Mouse (Mus musculus) myocyte (in vitro differentiated cells): ENCODE data around the gene Ucp3. TPM values are rescaled to one million over a fixed set of nuclear protein-coding genes. Genes with fewer than 3 reads are reported as not detected.

ENCODE experiments used
- H3K27me3 ChIP-seq: one replicate; pipeline ENCODE4 v1.6.1; 2011; ENCODE audit not compliant: control insufficient read depth, insufficient read depth, insufficient read length
- H3K36me3 ChIP-seq: one replicate; pipeline ENCODE4 v1.6.1; 2011; ENCODE audit not compliant: control insufficient read depth, insufficient read depth
- H3K4me2 ChIP-seq: one replicate; pipeline ENCODE4 v1.6.1; 2011; ENCODE audit warnings: low read depth, control low read depth
- H3K4me3 ChIP-seq: one replicate; pipeline ENCODE4 v1.5.1; 2011; ENCODE audit warnings: mild to moderate bottlenecking, control low read depth, moderate library complexity
- H3K79me2 ChIP-seq: one replicate; pipeline ENCODE4 v1.6.1; 2011; ENCODE audit not compliant: control insufficient read depth, insufficient read depth
- H3ac ChIP-seq: one replicate; pipeline ENCODE4 v1.6.1; 2011; ENCODE audit not compliant: control insufficient read depth, insufficient read length
- CEBPB ChIP-seq: IDR thresholded peaks from 2 replicates; pipeline ENCODE4 v1.6.1; 2011; ENCODE audit warnings: mild to moderate bottlenecking, moderate library complexity; ENCODE audit not compliant: poor library complexity, insufficient read depth, severe bottlenecking
- E2F4 ChIP-seq: IDR thresholded peaks from one replicate; pipeline ENCODE4 v1.6.1; 2011; ENCODE audit warnings: mild to moderate bottlenecking, control low read depth, moderate library complexity; ENCODE audit not compliant: insufficient read depth
- MAX ChIP-seq: IDR thresholded peaks from one replicate; pipeline ENCODE4 v1.6.1; 2011; ENCODE audit warnings: low read depth, mild to moderate bottlenecking, control low read depth
- MYOD1 ChIP-seq, 3 experiments: IDR thresholded peaks; one replicate each; pipeline ENCODE4 v1.6.1; 2011; ENCODE audit warnings: control low read depth in 2 of 3, low read depth in 2 of 3, mild to moderate bottlenecking in 2 of 3, moderate library complexity in 1 of 3; ENCODE audit not compliant: insufficient read length in 2 of 3, control insufficient read depth in 1 of 3
- MYOG ChIP-seq, 3 experiments: IDR thresholded peaks; one replicate each; pipeline ENCODE4 v1.6.1; 2011; ENCODE audit warnings: control low read depth in 2 of 3, low read depth in 2 of 3, mild to moderate bottlenecking in 2 of 3; ENCODE audit not compliant: insufficient read length in 2 of 3, control insufficient read depth in 1 of 3, insufficient read depth in 1 of 3
- POLR2A ChIP-seq: IDR thresholded peaks from one replicate; pipeline ENCODE4 v1.6.1; 2011; ENCODE audit warnings: low read depth, mild to moderate bottlenecking, control low read depth, moderate library complexity; ENCODE audit not compliant: insufficient read length
- POLR2AphosphoS2 ChIP-seq: IDR thresholded peaks from one replicate; pipeline ENCODE4 v1.6.1; 2011; ENCODE audit warnings: low read depth, control low read depth; ENCODE audit not compliant: insufficient read length
- REST ChIP-seq: IDR thresholded peaks from one replicate; pipeline ENCODE4 v1.6.1; 2011; ENCODE audit warnings: mild to moderate bottlenecking, control low read depth, moderate library complexity; ENCODE audit not compliant: insufficient read depth, insufficient read length
- SRF ChIP-seq: IDR thresholded peaks from one replicate; pipeline ENCODE4 v1.6.1; 2011; ENCODE audit warnings: low read depth; ENCODE audit not compliant: control insufficient read depth, insufficient read length
- TCF12 ChIP-seq: IDR thresholded peaks from one replicate; pipeline ENCODE4 v1.6.1; 2011; ENCODE audit warnings: mild to moderate bottlenecking, control low read depth; ENCODE audit not compliant: poor library complexity, insufficient read depth, severe bottlenecking
- TCF3 ChIP-seq: IDR thresholded peaks from one replicate; pipeline ENCODE4 v1.6.1; 2011; ENCODE audit warnings: low read depth, control low read depth; ENCODE audit not compliant: insufficient read length
- USF1 ChIP-seq: IDR thresholded peaks from one replicate; pipeline ENCODE4 v1.6.1; 2011; ENCODE audit warnings: low read depth, mild to moderate bottlenecking, control low read depth, moderate library complexity
- polyA plus RNA-seq: library from polyadenylated mRNA; unstranded; fragments of >200 nt; fragmentation: generic; extraction: Trizol; gene quantifications from one replicate; pipeline ENCODE4 v1.2.1, GENCODE M21; 2012; ENCODE audit warnings: missing spikeins

Ucp3 gene
- polyA plus RNA-seq, 1 experiment, result 2.2 TPM

- Histone ChIP-seq H3K79me2 (no peaks in the 10 kb centered on the region), H3K36me3 (no peaks in the 10 kb centered on the region), H3ac (no peak overlapping the region), H3K27me3 (no peaks in the 10 kb centered on the region), H3K4me3 (no peak overlapping the region), H3K4me2 (no peak overlapping the region)
- no peak for TF ChIP-seq SRF
- TF ChIP-seq USF1, result no peak
- no peak for TF ChIP-seq CEBPB
- TF ChIP-seq E2F4, result no peak
- TF ChIP-seq MYOD1 (IDR thresholded peaks at IDR 0.05; ENCODE audit: control insufficient read depth in 1 of 3, insufficient read length in 2 of 3, low read depth in 2 of 3), result no peak
- no peak for TF ChIP-seq TCF12
Measured at GRCm38 (mm10) chr7:100459862-100460261, 12.9 kb upstream of the Ucp3 start.

DNA sequence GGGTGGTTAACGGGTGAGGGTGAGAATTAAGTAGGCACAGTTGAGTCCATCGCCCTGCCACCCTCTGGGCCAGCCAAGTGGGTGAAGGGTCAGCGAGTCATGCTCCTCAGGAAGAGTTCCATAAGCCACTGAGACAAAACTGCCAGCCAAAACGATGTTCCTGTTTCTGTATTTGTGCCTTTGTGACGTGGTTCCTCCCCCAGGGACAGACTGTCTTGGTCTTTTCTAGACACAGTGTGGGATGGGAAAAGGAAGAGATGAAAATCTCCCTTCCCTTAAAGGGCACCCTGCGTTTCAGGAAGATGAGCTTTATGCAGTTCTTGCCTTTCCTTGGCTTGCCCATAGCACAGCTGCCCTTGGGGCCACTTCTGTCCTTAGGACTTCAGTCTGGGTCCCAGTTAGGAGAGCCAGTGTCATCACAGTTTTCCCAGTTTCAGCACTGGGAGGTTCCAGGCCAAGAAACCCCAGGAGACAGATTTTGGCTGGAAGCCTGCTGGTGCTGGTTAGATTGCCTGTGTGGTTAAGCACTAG lies 11.1 kb upstream of the Ucp3 start:
- Histone ChIP-seq H3K79me2 (no peaks in the 10 kb centered on the region), H3K4me3 (no peak overlapping the region), H3K27me3 (no peaks in the 10 kb centered on the region), H3K4me2 (no peak overlapping the region), H3ac (no peak overlapping the region), H3K36me3 (no peaks in the 10 kb centered on the region)
- no peak for TF ChIP-seq E2F4
- TF ChIP-seq SRF, result no peak
- TF ChIP-seq REST, result no peak
- TF ChIP-seq POLR2A, result no peak
- no peak for TF ChIP-seq TCF12
- TF ChIP-seq MAX, result no peak
- no peak for TF ChIP-seq POLR2AphosphoS2
- no peak for TF ChIP-seq CEBPB
- TF ChIP-seq MYOD1 (IDR thresholded peaks at IDR 0.05; ENCODE audit: control insufficient read depth in 1 of 3, insufficient read length in 2 of 3, low read depth in 2 of 3), result no peak
- TF ChIP-seq MYOG (IDR thresholded peaks at IDR 0.05; ENCODE audit: control insufficient read depth in 1 of 3, insufficient read depth in 1 of 3, insufficient read length in 2 of 3, low read depth in 2 of 3), result no peak
- TF ChIP-seq TCF3, result no peak
- TF ChIP-seq USF1, result no peak

DNA sequence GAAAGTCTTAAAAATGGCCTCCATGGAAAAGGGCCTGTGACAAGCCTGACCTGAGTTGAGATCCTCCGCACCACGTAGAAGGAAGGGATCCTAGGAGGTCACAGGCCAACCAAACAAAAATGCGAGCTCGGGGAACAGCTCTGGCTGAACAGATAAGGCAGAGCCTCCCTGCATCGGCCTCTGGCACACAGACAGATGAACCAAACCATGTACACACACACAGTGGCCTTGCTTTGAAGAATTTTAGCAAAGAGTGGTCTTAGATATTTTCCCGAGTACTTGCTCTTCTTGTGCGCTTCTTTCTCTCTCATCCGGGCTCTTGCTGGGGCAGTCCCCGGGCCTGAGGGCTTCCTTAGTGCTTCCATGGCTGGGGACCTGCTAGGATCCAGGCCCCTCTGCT lies 9.6 kb upstream of the Ucp3 start:
- Histone ChIP-seq H3K27me3 (no peaks in the 10 kb centered on the region), H3K36me3 (no peaks in the 10 kb centered on the region), H3ac (no peak overlapping the region), H3K4me2 (no peak overlapping the region), H3K4me3 (no peak overlapping the region), H3K79me2 (no peaks in the 10 kb centered on the region)
- TF ChIP-seq SRF (no peak), POLR2AphosphoS2 (no peak)

GRCm38 (mm10) chr7:100463757-100464156 lies 9.0 kb upstream of the Ucp3 start:
- H3K4me3 ChIP-seq, result no peak overlapping the region
- no peak overlapping the region for H3K4me2 ChIP-seq
- H3K27me3 ChIP-seq, result no peaks in the 10 kb centered on the region
- H3K36me3 ChIP-seq, result no peaks in the 10 kb centered on the region
- TF ChIP-seq SRF, result no peak
- no peak for TF ChIP-seq MAX
- TF ChIP-seq TCF3, result no peak
- no peak for TF ChIP-seq TCF12
- no peak for TF ChIP-seq USF1
- no peak for TF ChIP-seq CEBPB
- TF ChIP-seq E2F4, result no peak
- no peaks in the 10 kb centered on the region for H3K79me2 ChIP-seq
- no peak overlapping the region for H3ac ChIP-seq

GRCm38 (mm10) chr7:100464248-100464647 lies 8.5 kb upstream of the Ucp3 start:
- no peaks in the 10 kb centered on the region for H3K27me3 ChIP-seq
- no peaks in the 10 kb centered on the region for H3K36me3 ChIP-seq
- no peak for TF ChIP-seq MAX
- no peak for TF ChIP-seq POLR2A
- TF ChIP-seq CEBPB, result no peak
- TF ChIP-seq REST, result no peak
- TF ChIP-seq MYOG (IDR thresholded peaks at IDR 0.05; ENCODE audit: control insufficient read depth in 1 of 3, insufficient read depth in 1 of 3, insufficient read length in 2 of 3, low read depth in 2 of 3), result no peak
- TF ChIP-seq USF1, result no peak
- TF ChIP-seq MYOD1 (IDR thresholded peaks at IDR 0.05; ENCODE audit: control insufficient read depth in 1 of 3, insufficient read length in 2 of 3, low read depth in 2 of 3), result no peak
- TF ChIP-seq TCF3, result no peak
- TF ChIP-seq POLR2AphosphoS2, result no peak
- TF ChIP-seq TCF12, result no peak
- no peak for TF ChIP-seq SRF
- no peak for TF ChIP-seq E2F4
- H3K79me2 ChIP-seq, result no peaks in the 10 kb centered on the region
- H3ac ChIP-seq, result no peak overlapping the region
- H3K4me3 ChIP-seq, result no peak overlapping the region
- H3K4me2 ChIP-seq, result no peak overlapping the region
